Mouse (Mus musculus) cerebellum, postnatal 14 days (tissue): Measurements from ENCODE around the gene Phtf2.
A peak's percentile ranks its signal among the peaks of the same experiment; 100 is the strongest.

ENCODE experiments used
- DNase-seq, 2 experiments: peaks; one replicate each; pipeline ENCODE4 v3.0.0; 2021; ENCODE audit warnings: mixed read lengths in 2 of 2

Gene Phtf2

DNA sequence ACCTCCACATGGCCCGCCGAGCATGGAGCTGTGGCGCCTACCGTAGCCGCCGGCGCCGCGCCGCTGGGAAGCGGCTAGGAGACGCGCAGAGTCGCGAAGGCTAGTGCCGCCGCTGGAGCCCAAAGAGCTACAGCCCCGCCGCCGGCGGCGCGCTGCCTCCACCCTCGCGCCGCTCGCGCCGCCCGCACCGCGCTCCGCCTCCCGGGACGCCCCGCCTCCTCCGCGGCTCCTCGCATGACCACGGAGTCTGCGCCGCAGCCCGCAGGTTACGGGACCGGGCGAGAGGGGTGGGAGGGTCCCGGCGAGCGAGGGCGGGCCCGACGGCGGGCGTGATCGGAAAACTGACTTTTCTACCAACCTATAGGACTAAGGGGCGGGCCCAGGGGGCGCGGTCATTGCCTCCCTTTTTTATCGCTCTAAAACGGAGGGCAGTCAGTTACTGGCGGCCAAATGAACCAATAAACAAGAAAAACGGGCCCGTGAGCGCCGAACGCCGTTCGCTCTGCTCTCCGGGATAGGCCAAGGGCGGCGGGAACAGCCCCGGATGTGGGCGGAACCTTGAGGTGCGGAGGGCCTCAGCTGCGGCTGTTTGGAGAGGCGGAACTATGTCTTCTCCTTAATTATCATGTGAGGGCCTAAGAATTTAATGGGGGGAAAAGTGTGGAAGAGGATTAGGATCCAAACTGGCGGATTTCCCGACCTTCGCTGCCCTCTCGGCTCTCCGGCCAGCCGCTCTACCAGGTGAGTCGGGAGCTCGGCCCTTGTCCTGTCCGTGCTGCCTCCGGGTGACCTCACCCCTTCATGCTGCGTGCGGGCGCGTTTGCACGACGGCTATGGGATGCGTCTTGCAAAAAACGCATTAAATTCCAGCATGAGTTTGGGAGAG, at the start of gene Phtf2, which contains the start of gene Tmem60:
Gene Phtf2, minus strand, starts transcription at position 210 of the 886 bp plus-strand sequence.
Gene Tmem60, plus strand, starts transcription at position 277 of the 886 bp plus-strand sequence.
- DNase-seq, result peak; percentile 98 to 99

DNA sequence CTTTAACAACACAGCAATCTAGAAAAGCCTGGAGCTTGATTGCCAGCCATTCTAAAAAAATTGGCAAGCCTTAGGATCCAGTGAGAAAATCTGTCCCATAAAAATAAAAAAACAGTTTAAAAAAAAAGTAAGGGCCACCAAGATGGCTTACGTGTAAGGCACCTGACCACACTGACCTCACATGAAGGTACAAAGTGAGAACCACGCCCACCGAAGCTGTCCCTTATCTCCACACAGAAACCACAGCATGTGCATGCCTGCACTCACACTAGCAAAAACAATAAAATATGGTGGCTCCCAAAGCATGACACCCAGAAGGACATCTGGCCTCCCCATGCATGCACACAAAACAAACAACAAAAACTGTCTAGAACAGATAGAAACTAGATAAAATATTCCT, 49.4 kb upstream of the Phtf2 start:
- DNase-seq, result no peak

DNA sequence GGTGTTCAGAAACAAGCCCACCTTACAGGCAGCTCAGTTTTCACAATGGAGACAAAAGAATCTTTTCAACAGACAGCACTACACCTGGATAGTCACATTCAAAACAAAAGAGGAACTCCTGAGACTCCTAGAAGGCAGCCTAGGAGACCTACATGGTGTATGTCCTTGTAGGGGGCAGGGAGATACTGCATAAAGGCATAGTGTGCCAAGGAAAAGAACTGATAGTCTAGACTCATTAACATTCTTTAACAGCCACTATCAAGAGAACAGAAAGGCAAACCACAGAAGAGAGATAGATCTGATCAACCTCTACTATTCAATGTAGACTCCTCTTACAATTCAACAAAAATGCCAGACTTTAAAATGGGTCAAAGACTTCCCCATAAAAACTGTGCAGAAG, 48.5 kb upstream of the Phtf2 start:
- no peak for DNase-seq

DNA sequence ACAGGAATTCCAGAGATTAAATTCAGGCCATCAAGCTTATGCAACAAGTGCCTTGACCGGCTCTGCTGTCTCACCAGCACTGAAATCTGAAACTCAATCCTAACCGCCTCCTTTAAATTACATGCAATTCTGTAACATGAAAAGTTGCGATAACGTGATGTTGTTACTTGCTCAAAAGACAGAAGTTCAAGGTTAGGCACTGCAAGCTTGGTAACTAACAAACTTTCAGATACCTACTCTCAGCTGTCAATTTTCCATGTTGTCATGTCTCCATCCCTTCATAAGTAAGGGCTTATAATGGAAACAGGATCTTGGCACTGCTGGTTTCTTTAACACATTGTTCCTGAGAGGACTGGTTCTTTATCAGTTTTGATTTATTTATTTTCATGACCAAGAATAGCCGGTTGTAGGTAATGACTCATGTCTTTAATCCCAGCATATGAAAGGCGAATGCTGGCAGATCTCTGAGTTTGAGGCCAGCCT, 47.8 kb upstream of the Phtf2 start:
- no peak for DNase-seq

DNA sequence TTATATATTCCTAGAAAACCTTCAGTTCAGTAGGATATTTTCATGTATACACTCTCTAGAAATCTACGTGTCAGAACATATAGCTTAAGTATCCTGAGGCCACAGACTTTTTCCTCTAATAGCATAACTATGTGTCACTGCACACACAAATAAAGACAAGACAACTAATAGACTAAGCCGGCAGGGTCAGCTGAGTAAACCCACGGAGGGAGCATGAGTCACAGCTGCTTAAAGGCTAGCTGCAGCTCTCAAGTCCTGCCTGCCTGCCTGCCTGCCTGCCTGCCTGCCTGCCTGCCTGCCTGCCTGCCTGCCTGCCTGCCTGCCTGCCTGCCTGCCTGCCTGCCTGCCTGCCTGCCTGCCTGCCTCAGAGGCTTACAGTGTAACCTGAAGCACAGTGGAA, 43.5 kb upstream of the Phtf2 start:
- DNase-seq, result no peak

DNA sequence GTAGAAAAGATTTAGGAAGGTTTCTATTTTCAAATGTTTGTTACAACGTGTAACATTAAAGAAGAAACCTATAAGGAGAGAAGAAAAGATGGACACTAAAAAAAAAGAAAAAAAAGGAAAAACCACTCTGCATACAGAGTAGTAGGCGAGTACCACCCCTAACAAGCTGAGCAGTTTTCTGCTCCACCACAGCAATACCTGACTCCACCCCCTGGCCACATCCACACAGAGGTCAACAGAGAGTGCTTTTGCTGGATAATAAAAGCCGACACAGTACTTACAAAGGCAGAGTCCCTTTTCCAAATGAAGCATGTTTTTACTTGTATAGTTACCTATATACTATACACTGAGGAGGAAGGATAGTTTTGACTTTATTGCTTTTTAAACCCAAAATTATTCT, 42.7 kb upstream of the Phtf2 start:
- DNase-seq, result no peak

DNA sequence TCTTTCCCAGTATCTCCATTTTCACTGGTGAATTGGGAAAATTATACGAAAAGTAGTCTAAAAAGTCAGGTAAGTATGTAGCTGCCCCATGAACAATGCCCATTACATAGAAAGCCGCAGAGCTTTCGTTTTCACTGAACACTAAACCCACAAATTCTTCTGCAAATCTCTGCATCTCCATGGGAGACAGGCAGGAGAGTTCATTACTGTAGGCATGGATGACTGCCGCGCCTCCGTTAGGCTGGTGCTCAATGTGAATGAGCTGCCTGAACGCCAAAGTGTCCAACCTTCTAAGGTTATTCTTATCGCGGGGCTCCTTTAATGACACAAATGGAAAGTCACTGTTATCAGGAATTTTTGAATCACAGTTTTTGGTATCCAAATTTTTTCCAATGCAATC, 37.6 kb upstream of the Phtf2 start:
- DNase-seq, result peak; percentile 14 to 27

DNA sequence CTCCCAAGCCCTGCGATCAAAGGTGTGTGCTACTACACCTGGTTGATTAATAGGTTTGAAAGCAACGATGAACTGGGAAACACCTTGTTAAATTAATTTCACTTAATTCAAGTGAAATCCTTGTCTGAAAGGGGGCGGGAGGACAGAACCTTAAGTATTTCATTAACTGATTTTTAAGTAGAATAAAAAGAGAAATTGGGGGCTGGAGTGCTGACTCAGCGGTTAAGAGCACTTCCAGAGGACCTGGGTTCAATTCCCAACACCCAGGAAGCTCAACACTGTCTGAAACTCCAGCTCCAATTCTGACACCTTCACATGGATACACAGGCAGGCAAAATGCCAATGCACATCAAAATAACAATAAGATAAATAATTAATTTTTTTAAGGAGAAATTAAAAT, 37.0 kb upstream of the Phtf2 start:
- DNase-seq, result no peak

DNA sequence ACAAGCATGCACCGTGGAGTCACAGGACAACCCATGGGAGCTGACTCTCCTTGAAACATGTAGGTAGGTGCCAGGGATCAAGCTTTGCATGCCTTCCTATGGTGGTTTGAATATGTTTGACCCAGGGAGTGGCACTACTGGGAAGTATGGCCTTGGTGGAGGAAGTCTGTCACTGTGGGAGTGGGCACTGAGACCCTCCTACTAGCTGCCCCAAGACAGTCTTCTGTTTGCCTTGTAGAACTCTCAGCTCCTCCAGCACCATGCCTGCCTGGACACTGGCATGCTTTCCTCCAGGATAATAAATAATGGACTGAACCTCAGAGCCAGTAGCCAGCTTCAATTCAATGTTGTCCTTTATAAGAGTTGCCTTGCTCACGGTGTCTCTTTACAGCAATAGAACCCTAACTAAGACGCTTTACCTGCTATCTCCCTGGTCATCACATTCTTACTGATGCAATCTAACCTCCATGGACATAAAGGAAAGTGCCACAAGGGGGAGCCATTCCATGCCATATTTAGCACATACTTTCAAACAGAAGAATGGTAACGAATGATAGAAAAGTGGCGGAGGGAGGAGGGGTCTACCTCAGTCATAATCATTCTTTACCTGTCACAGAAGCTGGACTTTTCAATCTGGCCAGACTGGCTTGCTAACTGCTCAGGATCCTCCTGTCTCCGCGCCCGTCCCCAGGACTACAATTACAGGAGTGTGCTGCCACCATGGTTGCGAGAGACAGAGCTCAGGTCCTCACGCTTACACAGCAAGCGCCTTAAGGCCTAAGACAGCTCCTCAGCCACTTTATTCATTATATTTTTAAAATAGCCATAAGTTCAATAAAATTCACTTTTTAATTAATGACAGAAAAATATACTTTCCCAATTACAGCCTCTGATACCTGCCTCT, 31.7 kb upstream of the Phtf2 start:
- DNase-seq, result peak; percentile 85 to 88

DNA sequence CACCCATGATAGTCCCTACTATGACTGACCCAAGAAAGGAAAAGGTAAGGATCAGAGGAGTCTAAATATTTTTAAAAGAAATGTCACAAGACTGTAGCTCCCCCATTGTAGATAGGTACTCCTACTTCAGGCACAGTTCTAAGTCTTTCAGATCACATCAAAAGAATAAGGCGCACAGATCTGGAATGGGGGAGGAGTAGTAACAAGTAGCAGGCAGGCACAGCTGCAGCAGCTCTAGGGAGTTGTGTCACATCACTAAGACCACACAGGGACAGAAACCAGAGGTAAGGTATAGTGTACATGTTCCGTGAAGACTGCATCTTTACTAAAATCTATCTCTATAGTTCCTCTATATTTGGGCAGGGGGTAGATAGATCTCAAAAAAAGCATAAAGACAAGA, 29.8 kb upstream of the Phtf2 start:
- DNase-seq, result no peak

DNA sequence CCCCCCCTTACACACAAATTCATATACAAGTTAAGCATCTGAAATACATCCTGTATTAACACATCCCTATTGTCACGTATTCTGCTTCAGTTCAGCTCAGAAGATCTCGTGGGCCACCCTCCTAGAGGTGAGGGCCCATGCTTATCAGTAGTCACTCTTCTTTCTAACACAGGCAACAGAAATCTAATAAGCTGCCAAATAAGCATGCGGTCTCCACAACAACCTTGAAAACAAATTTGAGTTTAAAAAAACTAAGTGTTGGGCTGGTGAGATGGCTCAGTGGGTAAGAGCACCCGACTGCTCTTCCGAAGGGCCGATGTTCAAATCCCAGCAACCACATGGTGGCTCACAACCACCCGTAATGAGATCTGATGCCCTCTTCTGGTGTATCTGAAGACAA, 24.3 kb upstream of the Phtf2 start:
- no peak for DNase-seq

DNA sequence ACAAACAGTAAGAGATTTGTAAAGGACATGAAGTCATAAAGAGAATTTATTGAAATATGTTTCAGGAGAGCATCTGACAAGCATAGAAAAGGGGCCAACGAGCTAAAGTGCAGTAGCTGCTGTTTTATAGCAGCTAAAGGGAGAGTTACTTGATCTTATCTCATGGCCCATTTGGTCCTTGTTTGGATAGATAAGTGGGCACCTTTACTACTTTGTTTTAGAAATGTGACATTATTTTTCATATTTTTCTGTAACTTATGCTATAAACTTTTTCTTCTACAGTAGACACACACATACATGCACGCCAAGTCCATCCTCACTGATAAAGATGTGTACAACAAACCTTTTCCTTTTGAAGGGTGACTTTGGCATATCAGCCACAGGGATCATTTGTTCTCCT, 23.5 kb upstream of the Phtf2 start:
- DNase-seq, result no peak

DNA sequence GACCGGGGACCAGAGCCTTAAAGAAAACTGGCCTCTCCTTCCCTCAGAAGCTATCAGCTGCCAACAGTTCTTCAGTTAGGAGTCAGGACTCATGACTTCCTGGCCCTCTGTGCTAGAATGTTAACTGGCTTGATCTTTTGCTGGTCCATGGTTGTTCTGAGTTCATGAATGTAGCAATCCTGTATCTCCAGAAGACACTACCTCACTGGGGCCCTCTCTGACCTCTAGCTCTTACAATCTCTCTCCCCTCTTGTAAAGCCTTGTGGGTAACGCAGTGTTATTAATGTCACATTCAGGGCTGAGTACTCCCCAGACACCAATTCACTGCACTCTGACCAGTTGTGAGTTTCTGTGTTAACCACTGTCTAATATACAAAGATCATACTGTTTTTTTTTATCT, 22.7 kb upstream of the Phtf2 start:
- no peak for DNase-seq

DNA sequence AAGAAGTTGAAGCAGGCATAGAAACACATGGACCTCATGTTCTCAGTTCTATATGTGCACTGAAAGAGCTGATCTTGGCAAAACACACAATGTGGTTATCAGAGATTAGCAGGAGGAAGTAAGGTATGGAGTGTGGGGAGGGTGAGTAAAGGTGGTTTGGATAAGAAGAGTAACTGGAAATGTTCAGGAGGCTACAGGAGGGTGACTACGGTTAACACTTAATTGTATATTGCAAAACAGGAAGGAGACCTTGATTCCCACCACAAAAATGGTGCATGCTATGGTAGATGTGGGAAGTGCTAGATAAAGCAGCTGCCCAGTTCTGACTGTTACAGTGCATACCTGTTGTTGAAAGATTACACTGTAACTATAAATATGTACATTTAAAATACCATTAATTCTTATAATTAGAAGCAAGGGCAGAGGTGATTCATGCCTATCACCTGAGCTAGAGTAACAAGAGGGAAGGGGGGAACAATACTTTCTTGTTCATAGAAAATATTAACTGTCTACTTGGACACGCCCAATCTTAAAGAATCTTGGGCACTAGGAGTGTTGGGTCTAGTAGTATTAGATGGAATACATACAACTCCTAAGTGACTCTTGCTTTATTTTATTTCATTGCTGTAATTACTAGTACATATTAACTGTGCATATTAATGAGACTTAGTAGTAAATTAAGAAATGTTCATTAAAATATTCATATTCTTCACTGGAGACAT, 15.7 kb upstream of the Phtf2 start:
- DNase-seq, result no peak

DNA sequence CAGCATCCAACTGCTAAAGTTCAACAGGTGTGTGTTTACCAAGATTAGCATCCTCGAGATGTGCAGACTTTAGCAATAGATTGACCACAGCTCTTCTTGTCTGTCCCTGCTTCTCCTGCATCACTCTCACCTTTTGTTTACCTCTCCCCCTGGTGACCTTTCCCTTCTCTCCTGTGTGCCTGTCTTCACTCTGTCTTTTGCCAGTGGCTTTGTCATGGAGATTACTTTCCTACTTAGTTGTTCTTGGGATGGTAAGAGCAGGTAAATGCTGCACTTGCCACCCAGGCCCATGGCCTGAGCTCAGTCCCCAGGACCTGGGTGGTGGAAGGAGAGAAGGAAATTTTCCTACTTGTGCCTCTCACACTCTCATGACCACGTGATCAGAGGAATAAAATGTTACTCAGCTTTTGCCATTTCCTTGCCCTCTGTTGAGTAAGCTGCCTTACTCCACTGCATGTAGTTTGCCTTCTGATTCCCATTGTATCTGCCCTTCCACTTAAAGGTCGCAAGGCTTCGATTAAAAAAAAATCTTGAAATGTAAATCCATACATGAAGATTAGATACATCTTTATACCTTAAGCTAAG, 2.2 kb upstream of the Phtf2 start:
- no peak for DNase-seq

DNA sequence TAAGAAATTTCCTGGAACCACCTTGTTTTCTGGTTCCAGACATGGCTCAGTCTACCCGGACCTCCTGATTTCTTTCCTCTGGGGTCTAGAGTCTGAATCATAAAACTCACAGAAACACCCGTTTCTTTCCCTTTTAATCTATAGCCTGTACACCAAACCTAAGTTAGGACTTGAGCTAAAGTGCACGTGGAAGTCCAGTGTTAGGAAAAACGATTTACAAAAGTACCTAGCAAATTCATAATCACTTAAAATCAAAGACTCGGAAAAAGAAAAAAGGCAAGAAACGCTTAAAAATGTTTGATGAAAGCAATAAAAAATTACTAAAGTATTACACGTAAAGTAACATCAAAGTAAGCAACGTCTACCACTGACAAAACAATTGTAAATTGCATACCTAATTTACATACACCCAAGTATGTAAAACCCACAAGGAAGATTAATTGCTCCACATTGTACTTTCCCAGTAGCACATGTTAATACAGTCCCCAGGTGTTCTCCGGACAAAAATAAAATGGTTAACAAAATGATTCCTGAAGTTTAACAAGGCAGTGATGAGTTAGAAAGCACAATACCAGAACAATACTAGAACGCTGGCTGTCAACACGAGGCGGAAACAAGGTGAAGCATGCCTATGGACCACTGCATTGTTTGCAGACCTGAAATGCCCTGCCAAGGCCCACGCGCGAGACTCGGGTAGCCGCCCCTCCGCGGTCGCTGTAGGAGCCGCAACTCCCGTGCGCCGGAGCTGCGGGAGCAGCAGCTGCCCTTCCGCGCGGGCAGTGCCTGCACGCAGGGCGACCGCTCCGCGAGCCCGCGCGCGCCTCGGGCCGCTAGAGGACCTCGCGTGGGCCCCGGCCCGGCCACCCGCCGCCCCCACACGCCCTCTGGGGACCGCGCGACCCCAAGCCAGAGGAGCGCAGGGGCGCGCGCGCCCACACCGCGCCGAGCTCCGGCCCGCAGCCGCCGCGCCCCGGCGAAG, 838 bp downstream of the Phtf2 start:
- DNase-seq, result peak; percentile 67 to 74

DNA sequence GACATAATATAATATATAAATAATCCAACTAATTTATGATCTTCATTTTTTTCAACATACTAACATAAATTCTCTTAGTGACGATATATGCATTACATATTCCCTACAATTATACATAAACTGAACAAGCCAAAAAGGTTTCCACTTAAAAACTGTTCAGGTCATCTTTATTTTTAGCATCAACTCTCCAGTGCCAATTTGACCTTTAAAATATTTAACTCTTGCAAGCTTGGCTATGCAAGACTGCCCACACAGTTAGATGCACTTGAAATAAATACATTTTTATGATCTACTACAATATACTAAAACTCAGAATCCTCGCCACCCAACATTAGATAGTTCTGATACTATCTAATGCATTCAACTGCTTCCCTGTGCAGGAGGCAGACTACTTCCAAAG, 1.5 kb downstream of the Phtf2 start:
- no peak for DNase-seq

DNA sequence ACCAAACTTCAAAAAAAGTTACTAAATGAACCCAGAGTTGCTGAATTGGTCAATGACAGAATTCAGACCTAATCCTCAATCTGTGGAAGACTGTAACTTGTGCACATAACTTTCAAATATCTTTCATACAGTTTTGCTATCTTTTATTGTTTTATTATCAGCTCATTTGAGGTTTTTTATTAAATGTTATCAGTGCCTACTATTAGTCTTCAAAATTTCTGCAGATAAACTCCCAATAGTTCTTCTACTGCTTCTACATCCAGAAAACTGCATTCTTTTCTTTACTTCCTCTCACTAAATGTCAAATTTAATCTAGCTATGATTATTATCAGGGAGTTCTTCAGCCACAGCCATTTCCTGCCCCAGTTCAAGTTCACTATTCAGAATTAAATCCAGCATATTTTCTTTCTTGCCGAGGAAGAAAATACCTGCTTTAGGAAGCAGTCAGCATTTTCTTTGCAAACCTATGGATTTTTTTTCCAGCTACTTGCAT, 4.9 kb downstream of the Phtf2 start:
- no peak for DNase-seq

DNA sequence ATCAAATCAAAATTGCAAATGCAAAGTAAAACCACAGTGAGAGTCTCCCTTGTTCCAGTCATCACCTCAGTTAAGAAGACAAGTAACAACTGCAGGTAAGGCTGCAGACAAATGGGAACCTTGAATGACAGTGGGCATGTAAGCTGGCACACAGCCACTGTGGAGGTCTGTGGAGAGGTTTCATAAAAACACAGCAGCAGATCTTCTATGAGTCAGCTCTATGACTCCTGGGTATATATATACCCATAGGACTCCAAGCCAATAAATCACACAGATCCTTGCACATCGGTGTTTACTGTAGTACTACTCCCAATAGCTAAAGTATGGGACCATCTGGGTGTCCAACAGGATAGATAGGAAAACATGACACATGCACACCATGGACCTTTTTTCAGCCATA, 8.8 kb downstream of the Phtf2 start:
- DNase-seq, result peak in 1 of 2 experiments; percentile 21

DNA sequence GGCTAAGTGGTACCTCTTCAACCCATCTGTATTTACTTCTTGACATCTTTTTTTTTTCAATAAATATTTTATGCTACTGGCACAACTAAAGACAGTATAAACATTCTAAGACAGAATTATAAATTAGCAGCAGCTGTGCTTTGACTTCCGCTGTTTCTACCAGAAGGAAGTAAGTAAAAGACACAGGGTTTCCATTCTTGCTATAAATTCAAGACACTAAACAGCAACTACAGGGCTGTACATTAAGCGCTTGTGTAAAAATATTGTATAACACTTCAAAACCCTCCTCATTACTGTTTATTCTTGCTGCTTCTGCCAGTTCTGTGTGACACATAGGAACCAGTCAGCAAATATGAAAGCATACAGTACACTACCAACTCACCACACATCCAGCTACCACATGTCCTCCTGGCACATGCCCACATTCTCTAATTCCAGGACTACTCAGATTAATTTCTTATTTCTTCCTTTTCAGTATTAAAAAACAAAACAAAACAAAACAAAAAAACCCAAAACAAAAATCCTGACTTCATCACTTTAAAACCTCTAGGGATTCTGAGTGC, 16.6 kb downstream of the Phtf2 start:
- no peak for DNase-seq
